Mouse (Mus musculus) activated CD4-positive, CD25-positive, alpha-beta regulatory T cell, adult 4 months (primary cell): ENCODE data around the gene Rxfp4. TPM values are rescaled to one million over a fixed set of nuclear protein-coding genes. Genes with fewer than 3 reads are reported as not detected.
A peak's percentile ranks its signal among the peaks of the same experiment; 100 is the strongest.
"Not testable (repeated sequence)": the region's sequence is repeated elsewhere in the genome, so short reads cannot be mapped to it uniquely, and the experiment has no call there.

Source experiments
- ATAC-seq: one replicate; pipeline ENCODE4 v1.8.0; 2017
- polyA plus RNA-seq, 2 experiments: library from polyadenylated mRNA; unstranded; fragments of 100-300 nt; shearing (Covaris generic); gene quantifications; one replicate each; pipeline ENCODE4 v1.2.1; 2017

Rxfp4 gene
- polyA plus RNA-seq, 2 experiments from 2014 or later, result not detected

GRCm38 (mm10) chr3:88607065-88607757 is 45.7 kb downstream of the Rxfp4 start:
- peak; percentile 87 for ATAC-seq

GRCm38 (mm10) chr3:88605666-88606065 is 47.3 kb downstream of the Rxfp4 start, which contains the start of gene Arhgef2:
Gene Arhgef2 (plus strand): TSS chr3:88605966.
- not testable (repeated sequence) for ATAC-seq

GRCm38 (mm10) chr3:88604863-88605262 is 48.1 kb downstream of the Rxfp4 start:
- no peak for ATAC-seq

GRCm38 (mm10) chr3:88603714-88604161 is 49.2 kb downstream of the Rxfp4 start:
- no peak for ATAC-seq

GRCm38 (mm10) chr3:88602466-88602865 is 50.5 kb downstream of the Rxfp4 start:
- no peak for ATAC-seq

Other genes starting within 250 kb of the Rxfp4 start
- 10 to 100 TPM; 62.7 to 63.7 TPM for gene Pmf1, start 242.8 kb downstream of the Rxfp4 start, polyA plus RNA-seq
- 10 to 100 TPM; 12.8 to 16.7 TPM for gene Slc25a44, start 228.0 kb downstream of the Rxfp4 start, polyA plus RNA-seq
- gene Sema4a, start 192.0 kb downstream of the Rxfp4 start, polyA plus RNA-seq, result 10 to 100 TPM; 31.5 to 44.8 TPM
- 1 to 10 TPM; 4.6 to 6.4 TPM for gene Lmna, start 143.2 kb downstream of the Rxfp4 start, polyA plus RNA-seq
- under 1 TPM; 0.10 to 0.81 TPM for gene Mex3a, start 120.7 kb downstream of the Rxfp4 start, polyA plus RNA-seq
- not detected for gene Rab25, start 104.8 kb downstream of the Rxfp4 start, polyA plus RNA-seq
- 100 to 1,000 TPM; 132 to 197 TPM for gene Lamtor2, start 100.1 kb downstream of the Rxfp4 start, polyA plus RNA-seq
- gene Ubqln4, start 99.4 kb downstream of the Rxfp4 start, polyA plus RNA-seq, result 10 to 100 TPM; 10.9 to 14.0 TPM
- gene Ssr2, start 77.3 kb downstream of the Rxfp4 start, polyA plus RNA-seq, result 100 to 1,000 TPM; 163 to 193 TPM
- gene Arhgef2, start 47.2 kb downstream of the Rxfp4 start, polyA plus RNA-seq, result 10 to 100 TPM; 45.7 to 54.0 TPM
- 10 to 100 TPM; 43.2 to 46.4 TPM for gene Khdc4, start 32.7 kb upstream of the Rxfp4 start, polyA plus RNA-seq
- gene Rit1, start 63.7 kb upstream of the Rxfp4 start, polyA plus RNA-seq, result 10 to 100 TPM; 36.5 to 43.2 TPM
- gene Syt11, start 122.0 kb upstream of the Rxfp4 start, polyA plus RNA-seq, result 100 to 1,000 TPM in 1 of 2 experiments, 10 to 100 TPM in 1; 95.9 to 102 TPM
- gene Gon4l, start 182.1 kb upstream of the Rxfp4 start, polyA plus RNA-seq, result 10 to 100 TPM; 13.7 to 16.1 TPM